Mouse (Mus musculus) heart, postnatal 10 days (tissue): Measurements from ENCODE around the gene Mecom. TPM values are rescaled to one million over a fixed set of nuclear protein-coding genes. Genes with fewer than 3 reads are reported as not detected.

Source experiments
- DNase-seq, 2 experiments: peaks; one replicate each; pipeline ENCODE4 v3.0.0; 2021
- intact Hi-C: fragments of 180-260 bp; cut with DNase I; formaldehyde crosslinking; loops from one replicate; pipeline ENCODE4 v1.15.1; 2025
- total RNA-seq, 2 experiments: library from RNA; stranded (reverse); gene quantifications; 2 replicates each; pipeline ENCODE4 v1.2.3; 2021

Gene Mecom
- total RNA-seq, 2 experiments from 2014 or later: 27.4 to 35.8 TPM

DNA sequence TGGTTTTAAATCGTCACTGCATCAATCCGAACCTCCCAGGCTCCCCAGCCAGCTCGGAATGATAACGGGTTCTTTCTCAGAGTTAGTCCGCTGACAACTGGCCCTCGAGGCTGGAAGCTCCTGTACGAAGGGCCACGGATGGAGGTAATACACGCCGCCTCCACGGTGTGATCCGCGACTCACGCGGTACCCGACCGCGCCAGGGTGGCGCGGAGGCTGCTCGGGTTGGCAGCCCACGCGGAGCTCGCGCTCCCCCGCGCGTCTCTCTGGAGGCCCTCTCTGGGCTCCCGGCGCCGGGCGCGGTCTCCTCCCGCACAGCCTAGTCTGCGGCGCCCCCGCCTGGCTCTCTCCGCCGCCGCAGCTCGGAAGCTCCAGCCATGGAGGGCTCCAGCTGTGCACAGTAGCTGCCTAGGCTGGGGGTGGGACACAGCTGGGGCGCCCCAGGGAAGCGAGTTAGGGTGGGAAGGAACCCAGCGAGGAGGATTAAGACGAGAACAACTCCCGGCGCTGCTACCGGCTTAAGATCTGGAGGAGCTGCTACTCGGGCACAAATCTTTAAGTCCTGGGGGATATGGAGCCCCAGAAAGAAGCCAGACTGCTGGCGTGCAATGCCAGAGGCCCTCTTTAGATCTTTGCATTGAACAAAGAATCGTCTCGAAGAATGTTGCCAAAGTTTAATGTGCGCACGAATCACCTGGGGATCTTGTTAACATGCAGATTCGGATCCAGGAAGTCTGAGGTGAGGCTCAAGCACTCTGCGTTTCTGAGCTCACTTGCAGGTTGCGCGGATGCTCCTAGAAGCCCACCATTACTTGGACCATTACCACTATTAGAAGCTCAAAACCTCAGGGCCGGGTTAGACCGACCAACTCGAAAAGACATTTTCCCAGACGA lies 32.7 kb downstream of the Mecom start:
- intact Hi-C loops: loop anchor here (2.0 to 10.0 kb wide), 6 partner anchors 32 to 780 kb away; no protein-coding TSS in a partner anchor
- DNase-seq: peak; percentile 86 to 88

DNA sequence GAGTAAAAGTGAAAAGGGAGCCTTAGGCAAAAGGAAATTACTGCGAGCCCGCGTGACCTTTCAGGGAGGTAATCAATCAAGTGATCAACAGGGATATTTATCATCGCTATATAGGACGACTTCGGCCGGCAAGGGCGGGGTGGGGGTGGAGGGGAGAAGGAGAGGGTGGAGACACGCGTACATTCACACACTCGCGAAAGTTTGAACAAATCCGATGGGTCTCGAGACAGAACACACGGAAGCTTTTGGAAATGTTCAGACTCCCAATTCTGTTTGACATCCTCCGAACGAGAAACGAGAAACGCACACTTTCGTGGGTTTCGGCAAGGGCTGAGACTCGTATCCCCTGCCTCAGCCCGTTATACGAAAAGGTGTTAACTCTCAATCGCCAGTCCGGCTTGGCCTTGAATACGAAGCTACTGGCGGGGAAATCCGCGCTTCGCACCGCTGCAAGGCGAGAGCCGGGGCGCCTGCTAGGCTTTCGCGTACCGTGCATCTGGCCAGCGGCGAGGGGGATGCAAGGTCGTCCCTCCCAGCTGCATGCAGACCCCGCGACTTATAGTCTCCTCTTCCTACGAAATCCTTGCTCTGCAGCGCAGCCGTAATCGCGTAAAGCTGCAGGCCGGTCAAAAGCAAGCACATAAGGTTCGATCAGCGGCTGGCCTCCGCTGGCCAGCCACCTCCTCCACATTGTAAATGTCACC lies 33.6 kb downstream of the Mecom start:
- intact Hi-C loops: loop anchor here (2.0 to 10.0 kb wide), 6 partner anchors 33 to 779 kb away; no protein-coding TSS in a partner anchor

DNA sequence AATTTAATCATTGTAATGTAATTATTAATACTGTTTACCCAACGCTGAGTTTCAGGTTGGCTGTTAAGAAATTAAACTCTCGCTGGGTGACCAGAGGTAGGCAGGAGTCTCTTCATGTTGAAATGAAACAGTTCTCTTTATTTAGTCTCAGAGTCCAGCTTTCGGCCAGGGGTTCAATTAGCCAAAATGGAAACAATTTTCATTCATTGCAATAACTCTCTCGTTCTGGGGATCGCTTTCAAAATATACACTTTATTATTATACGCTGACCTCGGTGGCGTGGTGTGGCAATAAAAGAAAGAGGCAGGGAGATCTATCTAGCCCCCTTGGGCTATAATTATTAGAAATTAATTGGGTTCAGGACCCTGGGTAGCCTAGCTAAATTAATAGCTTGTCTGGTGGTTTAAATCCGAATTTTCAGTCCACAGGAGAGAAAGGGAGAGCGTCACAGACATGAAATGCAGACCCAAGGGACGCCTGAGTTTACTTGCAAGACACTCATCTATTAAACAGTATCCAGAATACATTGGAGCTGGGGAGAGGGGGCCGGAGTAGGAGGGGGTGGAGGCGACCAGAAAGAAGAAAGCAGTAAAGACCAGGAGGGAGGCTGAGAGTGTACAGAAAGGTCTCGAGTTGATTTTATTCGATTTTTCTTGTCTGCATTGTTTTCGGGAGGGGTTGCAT lies 34.4 kb downstream of the Mecom start:
- DNase-seq: peak in 1 of 2 experiments; percentile 18
- intact Hi-C loops: loop anchor here (5.0 to 10.0 kb wide), 3 partner anchors 406 to 779 kb away; no protein-coding TSS in a partner anchor

More for the DNA sequence above, 33.6 kb downstream of the Mecom start:
- DNase-seq: peak; percentile 57 to 59

DNA sequence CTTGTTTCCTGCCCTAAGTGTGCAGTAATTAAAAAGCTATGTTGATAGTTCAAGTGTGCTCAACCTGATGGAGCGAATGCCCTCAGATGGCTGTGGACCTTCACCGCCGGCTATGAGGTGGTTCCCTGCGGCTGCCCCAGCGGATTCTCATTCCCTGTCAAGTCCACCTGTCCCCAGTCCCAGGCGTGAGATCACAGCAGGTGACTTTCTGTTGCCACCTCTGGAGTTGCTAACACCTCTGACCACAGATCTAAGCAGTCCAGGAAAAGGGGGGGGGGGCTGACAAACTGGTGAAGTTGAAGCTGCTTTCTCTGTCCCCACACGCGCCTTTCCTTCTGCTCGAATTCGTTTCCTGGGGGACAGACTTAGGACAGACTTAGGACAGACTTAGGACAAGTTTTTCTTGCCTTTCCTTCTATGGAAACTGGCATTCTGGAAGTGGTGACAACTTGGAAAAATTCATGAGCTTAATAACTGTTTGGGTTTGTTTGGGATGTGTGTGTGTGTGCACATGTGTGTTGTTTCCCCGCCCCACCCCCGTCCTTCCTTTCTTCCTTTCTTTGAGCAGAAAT lies 35.3 kb downstream of the Mecom start:
- intact Hi-C loops: loop anchor here (5.0 to 10.0 kb wide), 3 partner anchors 405 to 778 kb away; no protein-coding TSS in a partner anchor

DNA sequence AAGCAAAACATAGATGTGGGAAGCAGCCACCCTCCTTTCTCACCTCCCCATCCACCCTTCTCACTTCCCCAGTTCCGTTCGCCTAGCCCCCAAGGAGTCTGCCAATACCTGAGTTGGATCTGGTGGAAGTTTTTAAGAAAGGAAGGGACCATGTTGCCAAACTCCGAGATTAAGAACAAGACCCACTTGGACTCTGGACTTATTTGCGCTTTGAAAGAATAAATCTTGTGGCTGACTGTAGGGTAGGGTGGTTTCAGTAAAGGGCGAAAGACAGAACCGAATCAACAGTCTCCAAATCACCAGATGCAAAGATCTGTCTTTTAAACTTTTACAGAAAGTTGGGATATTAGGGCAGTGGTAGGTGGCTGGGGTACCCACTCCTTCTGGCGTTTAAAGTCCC lies 36.0 kb downstream of the Mecom start:
- intact Hi-C loops: loop anchor here (5.0 to 10.0 kb wide), 3 partner anchors 404 to 777 kb away; no protein-coding TSS in a partner anchor
- no peak for DNase-seq

More for the DNA sequence above, 35.3 kb downstream of the Mecom start:
- peak in 1 of 2 experiments; percentile 12 for DNase-seq

DNA sequence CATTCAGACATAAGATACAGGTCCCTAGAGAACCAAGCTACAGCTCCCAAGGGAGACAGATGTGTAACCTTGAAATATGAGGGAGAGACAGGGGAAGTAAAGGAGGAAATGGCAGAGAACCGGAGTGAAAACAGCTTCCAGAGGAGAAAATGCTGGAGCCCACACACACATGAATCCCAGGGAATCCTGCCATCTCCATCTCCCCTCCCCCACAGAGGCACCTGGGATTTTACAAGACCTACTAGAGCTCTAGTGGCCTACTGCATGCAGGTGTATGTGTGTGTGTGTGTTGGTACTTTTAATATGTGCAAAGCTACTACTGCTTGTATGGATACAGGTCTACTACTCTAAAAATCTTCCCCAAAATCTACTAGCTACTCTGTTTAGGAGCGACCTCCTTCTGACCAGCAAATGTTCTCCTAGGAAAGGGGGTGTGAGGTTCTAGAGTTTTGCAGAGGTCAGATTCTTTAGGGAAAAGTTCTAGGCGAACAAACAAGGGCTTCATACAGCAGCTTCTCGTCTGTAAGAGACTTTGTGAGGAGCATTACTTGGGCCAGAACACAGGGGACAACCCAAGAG lies 36.7 kb downstream of the Mecom start:
- no peak for DNase-seq
- intact Hi-C loops: loop anchor here (5.0 to 10.0 kb wide), 3 partner anchors 404 to 776 kb away; no protein-coding TSS in a partner anchor

DNA sequence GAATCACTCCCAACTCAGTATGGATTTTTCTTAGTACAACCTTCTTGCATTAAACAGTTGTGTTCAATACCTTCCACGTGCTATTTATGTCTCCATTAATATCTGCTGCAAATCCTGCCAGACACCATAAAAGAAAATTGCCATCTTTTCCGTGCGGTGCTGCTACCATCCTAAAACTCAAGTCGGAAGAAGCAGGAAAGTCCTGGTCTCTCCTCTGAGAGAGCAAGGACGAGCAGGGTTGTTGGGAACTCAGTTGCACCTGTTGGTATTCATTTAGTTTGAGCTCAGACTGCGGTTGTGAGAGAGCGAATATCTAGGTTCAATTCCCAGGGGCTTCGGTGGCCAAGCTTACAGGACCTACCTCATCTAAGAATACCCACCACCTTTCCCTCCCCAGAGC lies 37.2 kb downstream of the Mecom start:
- intact Hi-C loops: loop anchor here (1.0 to 10.0 kb wide), 4 partner anchors 50 to 776 kb away; no protein-coding TSS in a partner anchor
- DNase-seq: no peak

DNA sequence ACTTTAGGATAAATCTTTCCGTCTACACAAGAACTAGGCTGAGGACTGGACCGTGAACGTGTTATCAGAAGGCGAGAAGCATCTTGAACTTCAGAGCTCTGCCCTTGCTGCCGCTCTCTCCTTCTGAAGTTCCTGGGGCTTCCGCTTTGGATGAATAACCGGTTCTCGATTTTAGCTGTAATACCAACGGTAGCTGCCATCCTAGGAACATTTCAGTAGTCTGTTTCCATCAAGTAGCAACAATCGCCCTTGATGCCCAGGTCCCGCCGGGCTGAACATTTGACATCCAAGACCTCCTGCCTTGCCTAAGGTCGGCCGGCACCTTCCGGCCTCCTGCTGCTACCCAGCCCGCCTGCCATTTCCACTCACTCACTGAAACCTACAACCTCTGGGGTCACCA lies 37.7 kb downstream of the Mecom start:
- peak in 1 of 2 experiments; percentile 32 for DNase-seq
- intact Hi-C loops: loop anchor here (1.0 to 10.0 kb wide), 4 partner anchors 50 to 775 kb away; no protein-coding TSS in a partner anchor

DNA sequence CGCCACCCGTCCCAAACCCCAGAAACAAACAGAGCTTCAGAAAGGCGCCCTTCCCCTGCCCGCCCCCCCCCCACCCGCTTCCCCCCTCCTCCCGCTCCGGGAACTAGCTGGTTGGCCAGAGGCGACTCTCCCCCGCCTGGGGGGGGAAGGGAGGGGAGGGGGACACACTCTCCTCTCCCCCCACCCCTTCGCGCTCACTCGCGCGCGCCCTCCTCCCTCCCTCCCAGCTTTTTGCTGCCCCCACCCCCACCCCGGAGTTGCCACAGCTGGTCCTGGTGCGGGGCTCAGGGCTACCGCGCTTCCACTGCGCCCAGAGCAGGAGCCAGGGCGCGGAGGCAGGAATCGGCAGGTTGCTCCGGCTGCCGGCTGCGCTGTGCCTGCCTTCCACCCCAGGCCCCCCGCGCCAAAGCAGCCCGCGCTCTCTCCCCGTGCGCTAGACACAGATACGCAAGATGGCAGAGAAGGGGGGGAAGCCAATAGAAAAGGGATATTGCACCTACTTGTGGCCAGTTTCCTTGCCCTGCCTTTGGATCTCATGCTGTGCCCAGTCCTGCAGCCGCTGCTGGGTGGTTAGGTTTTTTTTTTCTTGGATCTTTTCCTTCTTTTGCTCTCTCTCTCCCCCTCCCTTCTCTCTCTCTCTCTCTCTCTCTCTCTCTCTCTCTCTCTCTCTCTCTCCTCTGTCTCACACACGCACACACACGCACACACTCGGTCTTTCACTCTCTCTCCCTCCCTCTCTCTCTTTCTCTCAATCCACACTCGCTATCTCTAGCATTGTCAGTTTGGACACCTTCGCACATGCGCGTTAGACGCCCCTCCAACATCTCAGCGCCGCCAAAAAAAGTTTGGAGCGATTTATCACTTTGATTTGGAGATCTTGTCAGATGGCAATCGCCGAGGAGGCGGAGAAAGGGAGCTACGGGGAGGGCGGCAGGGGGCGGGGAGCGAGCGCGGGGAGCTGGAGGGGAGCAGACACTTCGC lies 38.6 kb downstream of the Mecom start:
- intact Hi-C loops: loop anchor here (2.0 kb wide), 3 partner anchors 208 to 348 kb away; no protein-coding TSS in a partner anchor

DNA sequence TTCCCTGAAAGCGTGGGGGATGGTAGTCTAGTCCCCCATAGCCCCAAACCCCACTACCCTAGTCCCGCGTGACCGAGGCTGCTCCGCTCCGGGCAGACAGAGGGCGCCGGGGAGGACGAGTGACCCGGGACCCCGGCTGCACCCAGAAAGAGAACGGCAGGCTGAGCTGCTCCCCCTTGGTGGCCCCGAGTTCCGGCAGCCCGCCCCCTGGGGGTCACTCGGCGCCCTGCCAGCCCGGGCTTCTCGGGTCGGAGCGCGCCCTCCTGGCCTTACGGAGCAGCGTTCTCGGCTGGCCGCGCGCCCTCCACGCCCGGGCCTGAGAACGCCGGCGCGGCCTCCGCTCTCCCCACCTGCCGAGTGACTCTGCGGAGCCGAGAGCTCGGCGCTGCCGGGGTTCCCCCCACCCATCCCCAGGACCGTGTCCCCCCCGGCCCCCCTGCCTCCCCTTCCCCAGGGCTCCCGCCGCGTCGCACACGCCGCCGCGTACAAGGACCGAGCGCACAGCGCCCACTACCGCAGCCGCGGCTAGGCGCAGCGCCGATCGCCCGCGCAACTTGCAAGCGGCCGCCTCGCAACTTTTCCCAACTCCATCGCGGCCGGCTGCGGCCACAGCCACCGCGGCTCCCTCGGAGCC lies 39.4 kb downstream of the Mecom start:
- intact Hi-C loops: loop anchor here (2.0 kb wide), 3 partner anchors 208 to 348 kb away; no protein-coding TSS in a partner anchor
- peak; percentile 84 to 88 for DNase-seq

More for the DNA sequence above, 38.6 kb downstream of the Mecom start:
- peak; percentile 63 to 69 for DNase-seq

DNA sequence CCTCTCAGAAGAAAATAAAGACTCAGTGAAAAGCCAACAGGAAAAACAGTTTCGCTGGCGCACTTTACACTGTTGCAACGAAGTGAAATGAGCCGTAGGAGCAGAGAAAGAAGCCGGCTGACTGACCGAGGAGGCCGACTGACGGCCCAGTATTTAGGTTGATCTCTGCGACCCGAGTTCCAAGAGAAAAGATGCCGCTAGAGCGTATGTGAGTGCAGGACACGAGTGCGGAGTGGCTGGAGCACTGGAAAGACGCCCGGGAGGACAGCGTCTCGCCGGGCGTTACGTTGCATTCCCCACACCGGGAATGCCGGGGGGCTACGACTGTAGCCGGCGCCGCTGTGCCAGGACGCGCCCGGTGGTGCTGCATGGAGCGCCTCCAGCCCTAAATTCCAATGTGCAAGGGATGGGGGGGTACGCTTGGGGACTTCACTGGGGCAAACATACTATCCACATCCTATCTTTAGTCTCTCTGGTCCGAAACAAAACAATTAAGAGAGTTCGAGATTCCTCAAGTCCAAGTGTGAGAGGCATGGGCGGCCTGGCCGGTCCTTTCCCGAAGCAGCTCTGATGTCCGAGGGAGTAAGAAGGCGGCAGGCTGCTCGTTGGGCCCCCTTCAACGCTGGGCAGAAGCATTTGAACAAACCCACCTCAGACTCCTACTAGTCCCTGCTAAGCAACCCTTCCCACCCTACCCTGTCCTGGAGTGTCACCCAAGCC lies 40.1 kb downstream of the Mecom start:
- DNase-seq: peak; percentile 64 to 65
- intact Hi-C loops: loop anchor here (2.0 kb wide), 3 partner anchors 207 to 347 kb away; no protein-coding TSS in a partner anchor

DNA sequence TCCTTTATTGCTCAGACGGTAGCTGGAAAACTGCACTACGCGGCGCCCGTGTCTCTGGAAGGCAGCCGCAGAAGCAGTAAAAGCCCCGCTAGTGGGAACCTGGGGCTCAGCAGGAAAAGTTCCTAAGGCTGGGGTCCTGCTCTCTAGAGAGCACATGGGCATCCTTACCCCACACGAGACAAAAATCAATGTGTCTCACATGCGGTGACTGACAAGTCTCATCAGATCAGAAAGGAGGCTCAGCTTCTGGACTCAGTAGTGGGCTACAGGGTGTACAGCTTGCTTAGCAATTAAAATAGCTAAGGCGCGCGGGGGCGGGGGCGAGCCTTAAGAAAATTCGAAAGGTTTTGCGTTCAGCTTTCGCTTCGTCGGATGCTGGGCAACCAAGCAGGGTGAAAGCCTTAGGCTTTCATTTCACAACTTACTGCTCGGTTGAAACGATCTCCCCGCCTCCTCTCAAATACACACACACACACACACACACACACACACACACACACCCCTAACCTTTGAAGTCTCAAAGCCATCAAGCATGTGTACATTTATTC lies 40.7 kb downstream of the Mecom start:
- intact Hi-C loops: no loop called here

DNA sequence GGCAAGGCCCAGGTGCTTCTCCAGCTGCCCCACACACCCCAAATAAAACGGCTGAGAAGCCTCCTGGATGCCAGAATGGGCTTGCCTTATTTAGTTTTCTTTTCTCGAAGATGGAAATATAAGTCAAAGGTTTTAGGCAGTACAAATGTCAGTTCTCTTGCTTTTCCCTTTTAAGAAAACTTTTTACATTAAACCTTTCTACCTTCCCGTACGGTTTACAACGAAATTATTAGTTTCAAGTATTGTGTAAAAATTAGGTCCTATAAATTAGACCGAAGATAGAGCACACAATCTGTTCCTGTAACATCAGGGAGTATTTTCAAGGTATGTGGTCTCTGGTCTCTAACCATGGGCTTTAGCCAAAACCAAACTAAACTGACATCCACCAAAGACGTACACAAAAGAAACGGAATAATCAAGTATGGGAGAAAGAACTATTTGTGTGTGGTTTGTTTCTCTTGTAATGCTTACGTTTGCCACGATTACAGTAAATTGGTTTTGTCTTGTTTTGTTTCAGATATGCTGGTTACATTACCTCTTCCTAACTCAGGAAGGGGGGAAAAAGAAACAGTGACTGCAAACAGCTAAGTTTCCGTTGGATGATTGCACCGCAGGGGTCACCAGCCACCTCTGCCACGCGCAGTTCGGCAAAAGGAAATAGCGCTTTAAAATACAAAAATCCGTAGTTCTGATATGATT lies 41.3 kb downstream of the Mecom start:
- DNase-seq: peak in 1 of 2 experiments; percentile 23
- intact Hi-C loops: no loop called here

More for the DNA sequence above, 40.7 kb downstream of the Mecom start:
- peak; percentile 75 to 79 for DNase-seq

DNA sequence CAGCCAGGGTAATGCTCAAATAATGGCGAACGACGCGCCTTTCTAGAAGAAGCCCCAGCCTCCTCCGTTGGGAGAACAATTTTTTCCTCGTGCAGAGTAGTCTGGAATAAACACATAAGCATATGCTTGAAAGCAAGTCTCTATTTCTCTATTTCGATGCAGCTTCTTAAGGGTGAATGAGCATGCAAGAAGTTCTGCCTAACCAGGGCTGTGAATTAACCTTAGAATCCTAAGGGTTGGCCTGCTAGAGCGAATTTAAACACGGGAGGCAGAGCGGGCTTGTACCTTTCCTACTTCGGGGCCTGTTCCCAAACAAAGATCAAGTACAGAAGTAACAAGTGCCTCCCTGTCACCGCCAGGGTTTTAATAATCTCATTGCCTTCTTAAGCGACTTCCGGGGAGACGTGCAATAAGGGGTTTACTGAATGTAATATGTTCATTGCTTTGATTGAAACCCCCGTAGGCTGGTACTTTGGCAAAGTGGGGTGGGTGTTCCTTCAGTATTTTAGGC lies 42.0 kb downstream of the Mecom start:
- intact Hi-C loops: no loop called here
- peak in 1 of 2 experiments; percentile 24 for DNase-seq

DNA sequence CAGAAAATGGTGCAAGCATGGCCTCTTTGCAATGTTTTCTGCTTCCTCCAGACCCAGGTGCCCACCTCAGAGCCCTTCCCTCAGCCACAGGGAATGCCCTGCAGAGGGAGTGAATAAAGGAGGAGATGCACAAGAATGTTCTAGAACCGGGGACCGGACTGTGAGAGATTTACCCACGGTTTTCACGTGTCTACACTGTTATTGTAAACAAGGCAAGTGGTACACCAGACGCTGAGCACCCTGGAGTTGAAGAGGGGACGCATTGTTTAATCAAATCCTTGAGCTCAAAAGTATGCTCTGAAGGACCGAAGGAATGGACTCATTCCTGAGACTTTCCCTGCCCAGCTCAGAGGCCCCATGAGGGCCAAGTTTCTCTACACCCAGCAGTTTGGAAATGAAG lies 43.2 kb downstream of the Mecom start:
- intact Hi-C loops: no loop called here

DNA sequence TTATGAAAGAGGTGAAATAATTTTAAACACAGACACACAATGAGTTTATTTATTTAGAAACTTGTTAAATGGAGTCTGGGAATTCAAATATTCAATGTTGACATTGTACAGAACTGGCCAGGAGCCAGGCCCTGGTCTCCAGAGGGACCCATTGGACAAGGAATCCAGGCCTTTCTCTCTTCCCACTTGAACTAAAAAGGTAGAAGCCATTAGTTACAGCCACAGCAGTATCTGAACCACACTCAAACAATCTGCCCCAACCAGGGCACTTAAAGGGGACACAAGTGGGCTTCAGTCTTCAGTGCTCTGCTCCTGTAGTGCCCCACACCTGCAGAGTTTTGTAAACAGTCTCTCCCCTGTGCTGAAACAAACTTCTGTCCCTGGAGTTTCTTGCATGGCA lies 44.0 kb downstream of the Mecom start:
- intact Hi-C loops: no loop called here
- DNase-seq: no peak

More for the DNA sequence above, 43.2 kb downstream of the Mecom start:
- DNase-seq: no peak
